Mouse (Mus musculus) myocyte (in vitro differentiated cells): Measurements from ENCODE around the gene Atp8a1. TPM values are rescaled to one million over a fixed set of nuclear protein-coding genes. Genes with fewer than 3 reads are reported as not detected.

ENCODE experiments used
- H3K27me3 ChIP-seq: one replicate; pipeline ENCODE4 v1.6.1; 2011; ENCODE audit not compliant: control insufficient read depth, insufficient read depth, insufficient read length
- H3K36me3 ChIP-seq: one replicate; pipeline ENCODE4 v1.6.1; 2011; ENCODE audit not compliant: control insufficient read depth, insufficient read depth
- H3K4me2 ChIP-seq: one replicate; pipeline ENCODE4 v1.6.1; 2011; ENCODE audit warnings: low read depth, control low read depth
- H3K4me3 ChIP-seq: one replicate; pipeline ENCODE4 v1.5.1; 2011; ENCODE audit warnings: mild to moderate bottlenecking, control low read depth, moderate library complexity
- H3K79me2 ChIP-seq: one replicate; pipeline ENCODE4 v1.6.1; 2011; ENCODE audit not compliant: control insufficient read depth, insufficient read depth
- H3ac ChIP-seq: one replicate; pipeline ENCODE4 v1.6.1; 2011; ENCODE audit not compliant: control insufficient read depth, insufficient read length
- CEBPB ChIP-seq: IDR thresholded peaks from 2 replicates; pipeline ENCODE4 v1.6.1; 2011; ENCODE audit warnings: mild to moderate bottlenecking, moderate library complexity; ENCODE audit not compliant: poor library complexity, insufficient read depth, severe bottlenecking
- E2F4 ChIP-seq: IDR thresholded peaks from one replicate; pipeline ENCODE4 v1.6.1; 2011; ENCODE audit warnings: mild to moderate bottlenecking, control low read depth, moderate library complexity; ENCODE audit not compliant: insufficient read depth
- MAX ChIP-seq: IDR thresholded peaks from one replicate; pipeline ENCODE4 v1.6.1; 2011; ENCODE audit warnings: low read depth, mild to moderate bottlenecking, control low read depth
- MYOD1 ChIP-seq, 3 experiments: IDR thresholded peaks; one replicate each; pipeline ENCODE4 v1.6.1; 2011; ENCODE audit warnings: control low read depth in 2 of 3, low read depth in 2 of 3, mild to moderate bottlenecking in 2 of 3, moderate library complexity in 1 of 3; ENCODE audit not compliant: insufficient read length in 2 of 3, control insufficient read depth in 1 of 3
- MYOG ChIP-seq, 3 experiments: IDR thresholded peaks; one replicate each; pipeline ENCODE4 v1.6.1; 2011; ENCODE audit warnings: control low read depth in 2 of 3, low read depth in 2 of 3, mild to moderate bottlenecking in 2 of 3; ENCODE audit not compliant: insufficient read length in 2 of 3, control insufficient read depth in 1 of 3, insufficient read depth in 1 of 3
- POLR2A ChIP-seq: IDR thresholded peaks from one replicate; pipeline ENCODE4 v1.6.1; 2011; ENCODE audit warnings: low read depth, mild to moderate bottlenecking, control low read depth, moderate library complexity; ENCODE audit not compliant: insufficient read length
- POLR2AphosphoS2 ChIP-seq: IDR thresholded peaks from one replicate; pipeline ENCODE4 v1.6.1; 2011; ENCODE audit warnings: low read depth, control low read depth; ENCODE audit not compliant: insufficient read length
- REST ChIP-seq: IDR thresholded peaks from one replicate; pipeline ENCODE4 v1.6.1; 2011; ENCODE audit warnings: mild to moderate bottlenecking, control low read depth, moderate library complexity; ENCODE audit not compliant: insufficient read depth, insufficient read length
- SRF ChIP-seq: IDR thresholded peaks from one replicate; pipeline ENCODE4 v1.6.1; 2011; ENCODE audit warnings: low read depth; ENCODE audit not compliant: control insufficient read depth, insufficient read length
- TCF12 ChIP-seq: IDR thresholded peaks from one replicate; pipeline ENCODE4 v1.6.1; 2011; ENCODE audit warnings: mild to moderate bottlenecking, control low read depth; ENCODE audit not compliant: poor library complexity, insufficient read depth, severe bottlenecking
- TCF3 ChIP-seq: IDR thresholded peaks from one replicate; pipeline ENCODE4 v1.6.1; 2011; ENCODE audit warnings: low read depth, control low read depth; ENCODE audit not compliant: insufficient read length
- USF1 ChIP-seq: IDR thresholded peaks from one replicate; pipeline ENCODE4 v1.6.1; 2011; ENCODE audit warnings: low read depth, mild to moderate bottlenecking, control low read depth, moderate library complexity
- polyA plus RNA-seq: library from polyadenylated mRNA; unstranded; fragments of >200 nt; fragmentation: generic; extraction: Trizol; gene quantifications from one replicate; pipeline ENCODE4 v1.2.1, GENCODE M21; 2012; ENCODE audit warnings: missing spikeins

Atp8a1 gene
- polyA plus RNA-seq, 1 experiment, result 0.02 TPM

- no peaks in the 10 kb centered on the region for H3K27me3 ChIP-seq
- no peak overlapping the region for H3K4me2 ChIP-seq
- TF ChIP-seq TCF3, result no peak
- TF ChIP-seq TCF12, result no peak
- TF ChIP-seq SRF, result no peak
- TF ChIP-seq POLR2AphosphoS2, result no peak
- TF ChIP-seq MYOD1 (IDR thresholded peaks at IDR 0.05; ENCODE audit: control insufficient read depth in 1 of 3, insufficient read length in 2 of 3, low read depth in 2 of 3), result no peak
- TF ChIP-seq REST, result no peak
- TF ChIP-seq MAX, result no peak
- no peak for TF ChIP-seq MYOG (IDR thresholded peaks at IDR 0.05; ENCODE audit: control insufficient read depth in 1 of 3, insufficient read depth in 1 of 3, insufficient read length in 2 of 3, low read depth in 2 of 3)
- TF ChIP-seq USF1, result no peak
- no peak for TF ChIP-seq POLR2A
- no peak for TF ChIP-seq CEBPB
- TF ChIP-seq E2F4, result no peak
- H3K36me3 ChIP-seq, result no peaks in the 10 kb centered on the region
- H3K79me2 ChIP-seq, result no peaks in the 10 kb centered on the region
- H3K4me3 ChIP-seq, result no peak overlapping the region
- H3ac ChIP-seq, result no peak overlapping the region
Measured at GRCm38 (mm10) chr5:67698176-67698575, 149.1 kb downstream of the Atp8a1 start.

GRCm38 (mm10) chr5:67696741-67697596, 150.3 kb downstream of the Atp8a1 start:
- no peaks in the 10 kb centered on the region for H3K27me3 ChIP-seq
- no peak overlapping the region for H3K4me2 ChIP-seq
- H3K79me2 ChIP-seq, result no peaks in the 10 kb centered on the region
- no peak for TF ChIP-seq POLR2A
- no peak for TF ChIP-seq SRF
- TF ChIP-seq MYOD1 (IDR thresholded peaks at IDR 0.05; ENCODE audit: control insufficient read depth in 1 of 3, insufficient read length in 2 of 3, low read depth in 2 of 3), result no peak
- TF ChIP-seq TCF12, result no peak
- H3ac ChIP-seq, result no peak overlapping the region
- no peak overlapping the region for H3K4me3 ChIP-seq
- no peaks in the 10 kb centered on the region for H3K36me3 ChIP-seq

GRCm38 (mm10) chr5:67695055-67695710, 152.1 kb downstream of the Atp8a1 start:
- Histone ChIP-seq H3K36me3 (no peaks in the 10 kb centered on the region), H3K4me3 (no peak overlapping the region), H3K27me3 (no peaks in the 10 kb centered on the region), H3K4me2 (no peak overlapping the region), H3K79me2 (no peaks in the 10 kb centered on the region), H3ac (no peak overlapping the region)
- TF ChIP-seq POLR2AphosphoS2, result no peak
- no peak for TF ChIP-seq USF1
- TF ChIP-seq TCF12, result no peak
- no peak for TF ChIP-seq REST
- TF ChIP-seq MYOG (IDR thresholded peaks at IDR 0.05; ENCODE audit: control insufficient read depth in 1 of 3, insufficient read depth in 1 of 3, insufficient read length in 2 of 3, low read depth in 2 of 3), result no peak
- TF ChIP-seq E2F4, result no peak
- TF ChIP-seq TCF3, result no peak
- TF ChIP-seq POLR2A, result no peak
- no peak for TF ChIP-seq CEBPB
- TF ChIP-seq MAX, result no peak
- TF ChIP-seq SRF, result no peak
- no peak for TF ChIP-seq MYOD1 (IDR thresholded peaks at IDR 0.05; ENCODE audit: control insufficient read depth in 1 of 3, insufficient read length in 2 of 3, low read depth in 2 of 3)

GRCm38 (mm10) chr5:67690336-67690735, 156.9 kb downstream of the Atp8a1 start:
- no peak for TF ChIP-seq USF1
- no peak for TF ChIP-seq POLR2A
- TF ChIP-seq MYOG (IDR thresholded peaks at IDR 0.05; ENCODE audit: control insufficient read depth in 1 of 3, insufficient read depth in 1 of 3, insufficient read length in 2 of 3, low read depth in 2 of 3), result no peak
- TF ChIP-seq POLR2AphosphoS2, result no peak
- TF ChIP-seq REST, result no peak
- TF ChIP-seq TCF12, result no peak
- TF ChIP-seq E2F4, result no peak
- no peak for TF ChIP-seq CEBPB
- TF ChIP-seq MYOD1 (IDR thresholded peaks at IDR 0.05; ENCODE audit: control insufficient read depth in 1 of 3, insufficient read length in 2 of 3, low read depth in 2 of 3), result no peak
- Histone ChIP-seq H3K27me3 (no peaks in the 10 kb centered on the region), H3ac (no peak overlapping the region), H3K4me3 (no peak overlapping the region), H3K4me2 (no peak overlapping the region), H3K36me3 (no peaks in the 10 kb centered on the region), H3K79me2 (no peaks in the 10 kb centered on the region)
